Mouse (Mus musculus) common myeloid progenitor, adult 5-6 weeks (primary cell): ENCODE data around the gene Hs1bp3. TPM values are rescaled to one million over a fixed set of nuclear protein-coding genes. Genes with fewer than 3 reads are reported as not detected.

ENCODE experiments used
- ATAC-seq: replicated peaks from 2 replicates; pipeline ENCODE4 v1.8.0; 2016; ENCODE audit warnings: low read depth, mild to moderate bottlenecking, moderate TSS enrichment, inconsistent platforms; ENCODE audit not compliant: poor library complexity, severe bottlenecking
- total RNA-seq: library from RNA; stranded (forward); fragments of 200-1000, 187-1606 nt; gene quantifications from 2 replicates; pipeline ENCODE4 v1.2.3, GENCODE M21; 2017

The Hs1bp3 gene
- 1.4 and 6.9 TPM in 2 replicates for total RNA-seq

DNA sequence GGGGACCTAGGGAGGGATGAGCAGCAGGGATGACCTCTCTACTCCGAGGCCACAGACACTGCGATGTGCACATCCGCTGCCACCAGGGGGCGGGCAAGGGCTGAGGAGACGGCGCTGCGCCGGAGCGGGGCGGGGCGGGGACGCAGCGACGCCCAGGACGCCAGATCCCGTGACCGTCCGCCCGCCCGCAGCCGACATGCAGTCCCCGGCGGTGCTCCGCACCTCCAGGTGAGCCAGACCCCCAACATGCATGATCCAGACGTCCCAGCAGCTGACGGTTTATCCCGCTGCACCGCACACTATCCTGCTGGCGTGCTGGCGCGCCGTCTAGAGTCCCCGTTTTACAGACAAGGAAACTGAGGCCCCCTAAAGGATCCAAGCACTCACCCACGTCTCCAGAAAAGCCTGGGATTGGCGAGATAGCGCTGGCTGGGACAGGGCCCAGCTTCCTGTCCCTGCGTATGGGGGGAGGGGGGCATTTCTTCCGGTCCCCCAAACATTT lies at the start of gene Hs1bp3:
TSS of gene Hs1bp3 (plus strand) at position 163 of the 502 bp plus-strand sequence.
- peak; percentile 92 for ATAC-seq

DNA sequence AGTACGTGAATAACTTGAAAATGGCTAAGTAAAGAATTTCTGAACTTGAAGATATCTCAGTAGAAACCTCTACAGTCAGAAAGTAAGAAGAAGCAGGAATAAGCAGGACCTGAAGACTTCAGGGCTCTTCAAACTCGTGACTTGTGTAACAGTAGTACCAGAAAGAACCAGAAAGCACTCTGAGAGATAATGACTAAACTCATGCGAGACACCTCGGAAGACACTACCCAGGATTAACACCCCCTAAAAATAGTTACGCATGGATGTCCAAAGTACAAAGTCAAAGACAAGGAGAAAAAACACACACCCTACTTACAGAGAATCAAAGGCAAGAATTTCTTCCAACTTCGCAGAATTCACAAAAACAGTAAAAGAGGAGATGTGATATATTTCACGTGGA lies 46.9 kb upstream of the Hs1bp3 start:
- ATAC-seq, result no peak

DNA sequence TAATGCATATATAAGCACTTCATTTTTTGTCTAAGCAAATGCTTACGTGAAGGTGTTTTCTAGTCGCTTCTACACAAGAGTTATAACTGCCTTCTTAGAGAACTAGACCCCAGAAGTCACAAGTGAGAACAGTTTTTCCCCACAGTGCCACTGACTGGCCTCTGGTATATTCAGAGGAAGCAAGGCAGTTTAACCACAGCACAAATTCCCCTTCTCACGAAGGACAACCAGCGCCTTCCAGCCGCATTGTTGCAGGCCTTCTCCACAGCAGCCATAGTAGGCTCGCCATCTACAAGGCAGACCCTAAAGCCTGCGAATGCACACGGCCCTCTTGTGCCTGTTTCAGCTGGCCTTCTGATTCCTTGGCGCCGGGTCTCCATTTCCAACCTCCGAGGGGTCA lies 43.6 kb upstream of the Hs1bp3 start:
- ATAC-seq, result peak; percentile 78

DNA sequence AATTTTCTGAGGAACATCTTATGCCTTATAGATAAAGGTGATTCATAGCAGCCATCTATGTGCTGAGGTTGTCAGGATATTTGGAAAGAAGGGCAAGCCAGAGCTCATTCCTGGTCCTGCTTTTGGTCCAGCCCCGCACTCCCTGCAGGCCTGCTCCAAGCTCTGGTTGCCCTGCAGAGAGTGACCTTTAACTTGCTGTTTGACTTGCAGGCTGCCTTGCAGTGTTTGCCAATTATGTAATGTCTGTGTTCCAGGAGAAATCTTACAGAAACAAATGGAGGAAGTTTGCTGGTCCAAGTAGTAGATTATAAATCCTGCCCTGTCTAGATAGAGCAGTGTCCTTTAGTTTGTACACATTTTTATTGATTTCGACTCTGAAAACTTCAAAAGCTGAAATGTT lies 41.8 kb upstream of the Hs1bp3 start:
- no peak for ATAC-seq

- no peak for ATAC-seq
Observed at GRCm38 (mm10) chr12:8273471-8274171, 39.6 kb upstream of the Hs1bp3 start.

DNA sequence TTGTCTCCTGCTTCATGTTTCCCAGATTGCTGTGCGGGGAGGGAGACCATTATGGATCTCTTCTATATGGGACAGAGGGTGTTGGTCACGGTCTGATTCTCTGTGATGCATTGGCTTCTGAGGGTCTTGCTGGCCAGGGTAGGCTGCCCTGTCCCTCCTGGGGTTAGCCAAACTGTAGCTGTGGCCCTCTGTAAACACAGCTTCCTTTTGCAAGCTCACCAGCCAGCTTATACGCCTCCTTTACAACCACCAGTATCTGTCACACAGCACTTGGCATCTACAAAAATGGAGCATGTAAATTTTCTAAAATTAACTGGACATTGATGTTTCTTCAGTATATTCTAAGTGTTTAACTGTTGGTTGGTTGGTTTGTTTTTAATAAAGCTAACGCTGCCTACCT lies 37.8 kb upstream of the Hs1bp3 start:
- ATAC-seq, result no peak

- ATAC-seq, result no peak
Observed at GRCm38 (mm10) chr12:8281225-8282017, 31.8 kb upstream of the Hs1bp3 start.

- ATAC-seq, result peak; percentile 68
Observed at GRCm38 (mm10) chr12:8287970-8288369, 25.3 kb upstream of the Hs1bp3 start.

- ATAC-seq, result no peak
Observed at GRCm38 (mm10) chr12:8289099-8289498, 24.1 kb upstream of the Hs1bp3 start.

GRCm38 (mm10) chr12:8289499-8289898 lies 23.7 kb upstream of the Hs1bp3 start:
- no peak for ATAC-seq

DNA sequence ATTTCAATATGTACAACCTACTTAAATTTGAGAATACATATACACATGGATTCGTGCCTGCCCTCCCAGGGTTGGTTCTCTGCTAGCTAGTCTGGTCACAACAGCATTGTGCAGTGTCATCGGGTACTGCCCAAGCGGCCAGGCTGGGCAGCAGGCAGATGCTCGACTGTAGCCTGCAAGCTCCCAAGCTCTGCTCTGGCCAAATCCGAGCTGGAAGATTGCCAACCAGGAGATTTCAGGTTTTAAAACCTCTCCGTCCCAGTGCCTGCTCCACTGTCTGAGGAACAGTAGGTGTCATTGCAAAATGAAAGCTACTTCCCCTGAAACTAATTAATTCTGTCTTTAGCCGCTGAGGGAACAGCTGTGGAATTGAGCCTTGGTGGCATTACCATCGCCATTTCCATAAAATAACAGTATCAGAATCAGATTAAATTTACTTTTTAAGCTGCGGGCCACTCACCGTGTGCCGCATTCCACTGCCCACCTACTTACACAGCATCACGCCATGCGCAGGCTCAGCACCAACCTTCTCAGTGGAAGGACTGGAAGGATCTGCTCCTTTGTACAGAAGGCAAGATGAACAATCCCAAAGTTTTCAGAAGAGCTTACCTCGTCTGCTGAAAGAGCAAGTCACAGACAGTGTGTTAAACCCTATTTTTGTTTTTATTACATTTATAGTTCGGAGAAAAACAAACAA lies 21.9 kb upstream of the Hs1bp3 start:
- no peak for ATAC-seq

GRCm38 (mm10) chr12:8295307-8295913 lies 17.8 kb upstream of the Hs1bp3 start:
- peak; percentile 81 for ATAC-seq

- ATAC-seq, result no peak
Observed at GRCm38 (mm10) chr12:8296154-8296553, 17.1 kb upstream of the Hs1bp3 start.

DNA sequence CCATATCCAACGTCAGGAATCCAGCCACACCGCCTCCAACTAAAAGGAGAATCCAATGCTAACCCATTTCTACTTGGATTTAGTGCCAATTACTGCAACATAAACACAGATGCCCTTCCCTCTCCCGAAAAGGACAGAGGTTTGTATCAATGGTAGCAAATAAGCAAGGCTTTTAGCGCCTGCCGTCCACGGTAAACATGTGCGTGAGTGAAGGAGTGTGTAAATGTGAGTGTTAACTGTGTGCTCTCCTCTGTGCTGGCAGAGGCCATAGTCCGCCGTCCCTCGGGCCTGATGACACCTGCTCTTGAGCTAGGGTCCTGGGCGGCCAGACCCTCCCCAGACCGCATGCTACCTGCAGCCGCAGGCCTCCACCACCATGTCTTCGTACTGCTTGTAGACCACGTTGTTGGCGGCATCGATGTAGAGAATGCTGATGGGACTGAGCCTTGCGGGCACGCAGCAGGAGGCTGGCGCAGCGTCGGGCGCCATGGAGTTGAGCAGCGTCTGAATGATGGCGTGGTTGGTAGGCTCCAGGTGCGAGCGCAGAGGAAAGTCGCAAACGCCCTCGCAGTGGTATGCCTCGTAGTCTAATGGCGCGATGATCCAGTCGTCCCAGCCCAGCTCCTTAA lies 15.5 kb upstream of the Hs1bp3 start:
- ATAC-seq, result no peak

- no peak for ATAC-seq
Observed at GRCm38 (mm10) chr12:8298361-8299142, 14.7 kb upstream of the Hs1bp3 start.

DNA sequence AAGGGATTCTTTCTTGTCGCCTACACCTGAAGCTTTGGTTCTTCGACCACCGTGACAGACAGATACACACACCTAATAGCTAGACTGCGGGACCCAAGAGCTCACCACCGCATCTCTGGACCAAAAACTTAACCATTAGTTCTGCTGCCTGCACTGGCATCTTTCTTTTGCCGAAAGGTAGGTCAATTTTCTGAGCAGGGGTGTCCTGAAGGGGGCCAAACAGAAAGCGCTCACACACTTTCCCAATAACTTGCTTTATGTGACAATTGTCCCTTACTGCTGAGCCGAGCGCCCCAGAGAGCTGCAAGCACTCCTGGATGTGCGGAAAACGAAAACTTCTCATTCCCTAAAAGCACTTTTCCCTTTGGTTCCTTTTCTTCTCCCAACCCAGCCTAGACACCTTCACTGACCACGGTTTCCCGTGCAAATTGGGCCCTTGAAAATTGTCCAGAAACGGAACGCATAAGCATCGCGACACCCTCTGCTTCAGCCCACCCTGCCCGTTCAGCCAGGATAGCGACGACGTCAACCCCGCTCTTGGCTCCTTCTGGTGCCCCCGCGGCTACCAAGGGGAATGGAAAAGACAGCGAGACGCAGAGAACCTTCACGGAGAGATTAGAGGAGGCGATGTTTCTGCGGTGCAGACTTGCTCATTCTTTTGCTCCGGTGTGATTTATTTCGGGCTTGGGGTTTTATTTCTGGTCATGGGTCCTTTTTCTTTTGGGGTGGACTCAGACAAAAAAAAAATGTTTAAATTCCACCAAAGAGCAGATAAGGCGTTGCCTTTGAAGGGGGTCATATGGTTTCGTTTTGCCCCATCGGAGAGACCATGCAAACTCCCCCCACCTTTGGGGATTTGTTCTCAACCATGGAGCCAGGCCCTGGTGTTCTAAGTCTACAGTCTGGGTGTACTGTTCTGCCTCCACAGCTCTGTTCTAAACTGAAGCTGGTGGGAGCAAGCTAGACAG lies 13.8 kb upstream of the Hs1bp3 start:
- no peak for ATAC-seq

DNA sequence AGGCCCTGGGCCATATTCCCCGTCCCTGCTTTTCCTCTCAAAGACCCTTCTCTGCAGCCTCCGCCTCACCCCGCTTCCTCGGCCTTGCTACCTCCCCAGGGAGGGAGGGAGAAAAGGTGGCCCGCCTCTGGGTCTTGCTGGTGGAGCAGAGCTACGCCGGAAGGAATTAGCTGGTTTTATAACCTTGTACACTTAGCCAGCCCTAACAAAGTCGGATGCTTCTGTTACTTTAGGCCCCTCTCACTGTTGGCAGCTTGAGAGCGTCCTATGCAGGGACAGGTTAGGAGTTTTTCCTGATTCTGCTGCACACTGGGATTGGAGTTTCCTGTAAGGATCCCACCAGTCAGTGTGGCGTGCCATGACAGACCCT lies 13.1 kb upstream of the Hs1bp3 start:
- ATAC-seq, result no peak

- no peak for ATAC-seq
Observed at GRCm38 (mm10) chr12:8300521-8300920, 12.7 kb upstream of the Hs1bp3 start.
